Mouse (Mus musculus): ENCODE data around the gene Fkbpl. TPM values are rescaled to one million over a fixed set of nuclear protein-coding genes. Genes with fewer than 3 reads are reported as not detected.
A peak's percentile ranks its signal among the peaks of the same experiment; 100 is the strongest.

The Fkbpl gene
- polyA plus RNA-seq, 1 experiment from 2014 or later, result 16.6 TPM

DNA sequence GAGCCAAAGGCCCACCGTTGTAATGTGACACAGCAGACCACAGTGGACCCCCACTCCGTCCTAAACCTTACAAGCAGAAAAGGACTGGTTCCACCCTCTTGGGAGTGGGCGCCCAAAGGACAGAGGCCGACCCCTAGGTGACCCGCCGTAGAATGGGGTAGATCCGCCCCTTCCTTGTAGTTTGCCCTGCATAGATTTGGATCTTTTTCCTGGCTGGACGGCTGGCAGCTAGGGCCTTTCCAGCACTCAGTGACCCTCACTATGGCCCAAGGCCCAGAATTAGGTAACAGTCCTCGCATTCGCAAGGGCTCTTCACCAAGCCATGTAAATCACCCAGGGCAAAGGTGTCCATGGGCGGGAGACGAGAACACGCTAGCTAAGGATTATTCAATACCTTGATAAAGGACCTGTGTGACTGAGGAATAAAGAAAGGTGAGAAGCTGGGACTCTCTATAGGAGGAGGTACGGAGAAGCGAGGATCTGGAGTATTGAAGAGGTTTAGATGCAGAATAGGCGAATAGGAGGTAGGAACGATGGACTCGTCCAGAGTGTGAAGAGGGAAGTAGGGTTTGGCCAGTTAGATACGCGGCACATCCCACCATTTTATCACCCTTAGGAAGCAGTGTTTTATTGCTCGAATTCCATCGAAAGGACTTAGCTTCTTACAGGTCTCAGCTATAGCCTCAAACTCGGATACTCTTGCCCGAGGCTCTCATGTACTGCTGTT is 39.9 kb upstream of the Fkbpl start:
- Histone ChIP-seq H3K4me1 (ENCODE audit: control insufficient read depth, insufficient read depth, low read length) (peaks cover 4% of the 10 kb centered on the region), H3K36me3 (replicated peaks; ENCODE audit: control insufficient read depth, insufficient read depth, low read depth, low read length) (no peaks in the 10 kb centered on the region), H3K9me3 (replicated peaks; ENCODE audit: control insufficient read depth, low read length) (no peaks in the 10 kb centered on the region), H3K27me3 (ENCODE audit: control insufficient read depth, insufficient read depth, low read length) (no peaks in the 10 kb centered on the region), H3K4me3 (ENCODE audit: low read depth, low read length) (peak overlapping the region; percentile 99), H3K27ac (replicated peaks; ENCODE audit: low read depth, low read length) (peak overlapping the region; percentile 88), H3K9ac (replicated peaks; ENCODE audit: low read length) (peak overlapping the region; percentile 54), H3K4me2 (ENCODE audit: low read depth, low read length) (peak overlapping the region; percentile 90)
- WGBS, result 22% methylated on average over 24 of the region's 24 CpGs
- no peak for ATAC-seq (replicated peaks; ENCODE audit: insufficient number of reproducible peaks, low FRiP score, low TSS enrichment, low read depth)
- DNase-seq (ENCODE audit: low spot score), result no peak

DNA sequence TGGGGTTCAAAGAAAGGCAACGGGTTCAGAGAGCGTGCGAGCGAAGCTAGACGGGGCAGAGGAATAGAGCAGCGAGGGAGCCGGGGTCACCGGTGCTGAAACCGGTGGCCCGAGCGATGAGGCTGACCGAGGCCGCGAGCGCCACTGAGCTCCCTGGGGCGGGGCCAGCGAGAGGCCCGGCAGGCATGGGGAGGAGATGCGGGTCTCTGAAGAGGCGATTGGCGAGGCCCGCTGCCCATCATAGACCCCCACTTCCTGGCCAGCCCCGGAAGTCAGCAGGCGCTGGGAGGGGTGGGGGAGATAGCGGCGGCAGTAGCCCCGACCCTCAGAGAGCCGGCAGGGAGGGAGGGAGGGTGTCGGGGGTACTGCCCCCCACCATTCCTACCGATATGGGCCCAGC is 39.0 kb upstream of the Fkbpl start:
- Histone ChIP-seq H3K4me2 (ENCODE audit: low read depth, low read length) (peak overlapping the region; percentile 90), H3K27ac (replicated peaks; ENCODE audit: low read depth, low read length) (peak overlapping the region; percentile 88), H3K36me3 (replicated peaks; ENCODE audit: control insufficient read depth, insufficient read depth, low read depth, low read length) (no peaks in the 10 kb centered on the region), H3K4me3 (ENCODE audit: low read depth, low read length) (peak overlapping the region; percentile 99), H3K9me3 (replicated peaks; ENCODE audit: control insufficient read depth, low read length) (no peaks in the 10 kb centered on the region), H3K9ac (replicated peaks; ENCODE audit: low read length) (peak overlapping the region; percentile 88), H3K4me1 (ENCODE audit: control insufficient read depth, insufficient read depth, low read length) (peaks cover 4% of the 10 kb centered on the region), H3K27me3 (ENCODE audit: control insufficient read depth, insufficient read depth, low read length) (no peaks in the 10 kb centered on the region)
- 0% methylated on average over 29 of the region's 30 CpGs for WGBS
- DNase-seq (ENCODE audit: low spot score) (peak; percentile 93), ATAC-seq (replicated peaks; ENCODE audit: insufficient number of reproducible peaks, low FRiP score, low TSS enrichment, low read depth) (peak; percentile 40)

DNA sequence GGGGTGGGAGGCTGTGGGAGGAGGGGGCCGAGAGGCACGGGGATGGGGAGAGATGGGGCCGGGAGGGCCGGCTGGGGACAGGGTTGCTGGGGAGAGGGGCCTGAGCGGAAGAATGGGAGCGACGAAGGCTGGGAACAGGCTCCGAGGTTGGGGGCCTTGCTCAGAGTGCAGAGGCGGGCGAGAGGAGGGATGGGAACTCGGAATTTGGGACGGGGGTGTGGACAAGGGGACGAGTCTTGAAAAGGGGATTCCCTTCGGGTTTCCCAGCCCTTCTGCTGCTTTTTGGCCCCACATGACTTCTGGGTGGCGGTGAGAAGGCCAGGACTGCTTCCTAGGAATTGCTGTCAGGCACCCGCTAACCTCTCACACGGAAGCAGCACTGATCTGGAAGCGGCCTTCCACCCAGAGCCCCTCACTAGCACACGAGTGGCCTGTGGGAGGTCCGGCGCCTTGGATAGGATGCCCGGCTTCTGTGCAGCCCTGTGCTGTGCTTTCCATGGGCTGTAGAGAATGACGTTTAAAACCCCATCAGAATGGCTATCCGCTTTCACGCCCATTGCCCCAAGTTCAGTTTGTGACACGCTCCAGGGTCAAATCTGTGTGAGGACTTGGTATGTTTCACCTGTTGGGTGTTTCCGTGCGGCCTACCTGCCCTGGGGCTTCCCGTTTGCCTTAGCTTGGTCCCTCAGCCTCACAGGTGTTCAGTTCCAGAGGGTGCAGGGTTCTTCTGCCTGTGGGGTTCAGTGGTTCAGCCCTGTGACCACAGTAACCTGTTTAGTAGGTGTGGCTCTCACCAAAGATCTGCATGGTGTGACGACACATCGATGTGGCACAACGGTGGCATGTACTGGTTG is 38.2 kb upstream of the Fkbpl start:
- peak overlapping the region; percentile 88 for H3K9ac ChIP-seq (replicated peaks; ENCODE audit: low read length)
- peak overlapping the region; percentile 88 for H3K27ac ChIP-seq (replicated peaks; ENCODE audit: low read depth, low read length)
- no peaks in the 10 kb centered on the region for H3K27me3 ChIP-seq (ENCODE audit: control insufficient read depth, insufficient read depth, low read length)
- H3K9me3 ChIP-seq (replicated peaks; ENCODE audit: control insufficient read depth, low read length), result no peaks in the 10 kb centered on the region
- H3K4me2 ChIP-seq (ENCODE audit: low read depth, low read length), result peak overlapping the region; percentile 90
- peaks cover 4% of the 10 kb centered on the region for H3K4me1 ChIP-seq (ENCODE audit: control insufficient read depth, insufficient read depth, low read length)
- DNase-seq (ENCODE audit: low spot score), result no peak
- no peak for ATAC-seq (replicated peaks; ENCODE audit: insufficient number of reproducible peaks, low FRiP score, low TSS enrichment, low read depth)
- WGBS, result 18% methylated on average over 31 of the region's 32 CpGs
- H3K36me3 ChIP-seq (replicated peaks; ENCODE audit: control insufficient read depth, insufficient read depth, low read depth, low read length), result no peaks in the 10 kb centered on the region
- peak overlapping the region; percentile 99 for H3K4me3 ChIP-seq (ENCODE audit: low read depth, low read length)

DNA sequence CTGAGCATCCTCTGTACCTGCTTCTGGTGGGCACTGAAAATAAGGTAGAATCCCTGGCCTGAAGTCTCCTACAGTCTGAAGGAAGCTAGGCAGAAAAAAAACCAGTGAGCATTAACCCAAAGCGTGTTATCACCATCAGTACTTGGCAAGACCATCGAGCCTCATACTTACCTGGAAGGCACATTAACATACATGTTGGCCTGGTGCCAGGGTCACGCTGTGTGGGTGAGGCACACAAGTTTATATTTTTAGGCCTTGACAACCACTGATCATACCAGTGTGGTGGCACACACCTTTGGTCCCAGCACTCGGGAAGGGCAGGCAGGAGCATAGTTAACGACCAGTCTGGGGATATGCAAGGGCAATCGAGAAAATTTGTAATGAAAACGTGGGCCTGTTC is 36.6 kb upstream of the Fkbpl start:
- no peaks in the 10 kb centered on the region for H3K27me3 ChIP-seq (ENCODE audit: control insufficient read depth, insufficient read depth, low read length)
- H3K36me3 ChIP-seq (replicated peaks; ENCODE audit: control insufficient read depth, insufficient read depth, low read depth, low read length), result peaks cover 9% of the 10 kb centered on the region
- H3K9ac ChIP-seq (replicated peaks; ENCODE audit: low read length), result no peak overlapping the region
- H3K27ac ChIP-seq (replicated peaks; ENCODE audit: low read depth, low read length), result no peak overlapping the region
- no peaks in the 10 kb centered on the region for H3K9me3 ChIP-seq (replicated peaks; ENCODE audit: control insufficient read depth, low read length)
- DNase-seq (ENCODE audit: low spot score) (no peak), ATAC-seq (replicated peaks; ENCODE audit: insufficient number of reproducible peaks, low FRiP score, low TSS enrichment, low read depth) (no peak)
- peaks cover 4% of the 10 kb centered on the region for H3K4me1 ChIP-seq (ENCODE audit: control insufficient read depth, insufficient read depth, low read length)
- H3K4me3 ChIP-seq (ENCODE audit: low read depth, low read length), result no peak overlapping the region
- 91% methylated on average over 7 of the region's 7 CpGs for WGBS
- H3K4me2 ChIP-seq (ENCODE audit: low read depth, low read length), result no peak overlapping the region

DNA sequence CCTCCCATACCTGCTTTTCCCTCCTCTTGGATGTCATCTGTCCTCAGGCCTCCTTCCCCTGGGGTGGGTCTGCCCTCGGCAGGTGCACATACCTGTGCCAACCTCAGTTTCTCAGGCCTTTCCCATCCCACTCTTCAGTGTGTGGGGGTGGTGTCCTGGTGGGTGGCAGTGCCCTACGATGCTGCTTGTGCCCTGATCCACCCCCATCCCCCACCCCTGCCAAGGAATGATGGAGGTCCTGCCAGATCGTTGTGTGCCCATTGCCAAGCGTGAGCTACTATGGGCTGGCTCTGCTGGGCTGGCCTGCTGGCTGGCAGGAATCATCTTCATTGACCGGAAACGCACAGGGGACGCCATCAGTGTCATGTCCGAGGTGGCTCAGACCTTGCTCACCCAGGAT is 33.5 kb upstream of the Fkbpl start:
- Histone ChIP-seq H3K4me3 (ENCODE audit: low read depth, low read length) (no peak overlapping the region), H3K9ac (replicated peaks; ENCODE audit: low read length) (no peak overlapping the region), H3K27ac (replicated peaks; ENCODE audit: low read depth, low read length) (no peak overlapping the region), H3K27me3 (ENCODE audit: control insufficient read depth, insufficient read depth, low read length) (no peaks in the 10 kb centered on the region), H3K36me3 (replicated peaks; ENCODE audit: control insufficient read depth, insufficient read depth, low read depth, low read length) (peaks cover 9% of the 10 kb centered on the region), H3K4me1 (ENCODE audit: control insufficient read depth, insufficient read depth, low read length) (peaks cover 4% of the 10 kb centered on the region), H3K4me2 (ENCODE audit: low read depth, low read length) (no peak overlapping the region), H3K9me3 (replicated peaks; ENCODE audit: control insufficient read depth, low read length) (no peaks in the 10 kb centered on the region)
- DNase-seq (ENCODE audit: low spot score) (no peak), ATAC-seq (replicated peaks; ENCODE audit: insufficient number of reproducible peaks, low FRiP score, low TSS enrichment, low read depth) (no peak)
- 90% methylated on average over 8 of the region's 8 CpGs for WGBS

DNA sequence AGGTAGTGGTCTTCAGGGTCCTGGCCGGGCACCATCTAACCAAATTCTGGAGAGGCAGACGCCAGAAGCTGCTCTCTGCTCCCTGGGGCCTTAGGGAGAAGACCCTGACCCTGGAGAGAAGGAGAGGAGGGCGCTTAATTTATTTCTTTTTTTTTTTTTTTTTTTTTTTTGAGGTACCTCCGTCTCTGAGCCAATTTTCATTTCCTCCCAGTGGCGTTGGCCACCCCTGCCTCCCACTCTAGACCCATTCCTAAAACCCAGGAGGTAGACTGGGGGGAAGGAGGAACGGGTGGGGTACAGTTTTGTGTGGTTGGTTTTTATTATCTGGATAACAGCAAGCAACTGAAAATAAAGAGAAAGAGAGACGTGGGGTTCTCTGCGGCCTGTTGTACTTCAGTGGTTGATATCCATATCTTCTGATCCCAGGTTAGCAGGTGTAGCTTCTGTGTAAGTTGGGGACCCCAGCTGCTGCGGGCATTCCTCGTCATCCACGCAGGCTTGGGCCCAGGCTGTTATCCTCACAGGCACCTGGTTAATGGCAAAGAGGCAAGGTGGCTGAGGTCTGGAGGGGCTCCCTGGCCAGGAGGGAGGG is 31.4 kb upstream of the Fkbpl start:
- no peak overlapping the region for H3K27ac ChIP-seq (replicated peaks; ENCODE audit: low read depth, low read length)
- no peak for DNase-seq (ENCODE audit: low spot score)
- H3K4me1 ChIP-seq (ENCODE audit: control insufficient read depth, insufficient read depth, low read length), result no peaks in the 10 kb centered on the region
- 83% methylated on average over 11 of the region's 11 CpGs for WGBS
- H3K27me3 ChIP-seq (ENCODE audit: control insufficient read depth, insufficient read depth, low read length), result no peaks in the 10 kb centered on the region
- no peak overlapping the region for H3K9ac ChIP-seq (replicated peaks; ENCODE audit: low read length)
- ATAC-seq (replicated peaks; ENCODE audit: insufficient number of reproducible peaks, low FRiP score, low TSS enrichment, low read depth), result no peak
- peaks cover 9% of the 10 kb centered on the region for H3K36me3 ChIP-seq (replicated peaks; ENCODE audit: control insufficient read depth, insufficient read depth, low read depth, low read length)
- H3K4me2 ChIP-seq (ENCODE audit: low read depth, low read length), result no peak overlapping the region
- no peaks in the 10 kb centered on the region for H3K9me3 ChIP-seq (replicated peaks; ENCODE audit: control insufficient read depth, low read length)
- no peak overlapping the region for H3K4me3 ChIP-seq (ENCODE audit: low read depth, low read length)

DNA sequence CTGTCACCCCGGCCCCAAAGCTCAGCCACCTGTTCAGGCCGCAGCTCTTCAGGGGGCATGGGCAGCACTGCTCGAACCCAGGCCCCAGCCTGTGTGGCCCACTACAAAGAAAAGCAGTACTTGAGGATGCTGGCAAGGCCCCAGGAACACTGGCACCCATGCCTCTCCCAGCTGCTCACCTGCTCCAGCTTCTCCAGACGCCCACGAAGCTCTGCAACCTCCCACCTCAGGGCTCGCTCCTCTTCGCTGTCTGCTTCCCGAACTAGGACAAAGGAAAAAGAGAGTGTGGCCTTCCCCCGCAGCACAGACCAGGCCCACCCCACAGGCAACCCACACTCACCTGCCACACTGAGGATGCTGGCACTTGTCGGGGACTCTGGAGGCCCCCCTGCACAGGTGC is 30.7 kb upstream of the Fkbpl start:
- Histone ChIP-seq H3K4me3 (ENCODE audit: low read depth, low read length) (no peak overlapping the region), H3K4me1 (ENCODE audit: control insufficient read depth, insufficient read depth, low read length) (no peaks in the 10 kb centered on the region), H3K27ac (replicated peaks; ENCODE audit: low read depth, low read length) (no peak overlapping the region), H3K27me3 (ENCODE audit: control insufficient read depth, insufficient read depth, low read length) (no peaks in the 10 kb centered on the region), H3K4me2 (ENCODE audit: low read depth, low read length) (no peak overlapping the region), H3K9me3 (replicated peaks; ENCODE audit: control insufficient read depth, low read length) (no peaks in the 10 kb centered on the region), H3K36me3 (replicated peaks; ENCODE audit: control insufficient read depth, insufficient read depth, low read depth, low read length) (peaks cover 9% of the 10 kb centered on the region), H3K9ac (replicated peaks; ENCODE audit: low read length) (no peak overlapping the region)
- DNase-seq (ENCODE audit: low spot score) (no peak), ATAC-seq (replicated peaks; ENCODE audit: insufficient number of reproducible peaks, low FRiP score, low TSS enrichment, low read depth) (no peak)
- WGBS, result 91% methylated on average over 10 of the region's 10 CpGs

DNA sequence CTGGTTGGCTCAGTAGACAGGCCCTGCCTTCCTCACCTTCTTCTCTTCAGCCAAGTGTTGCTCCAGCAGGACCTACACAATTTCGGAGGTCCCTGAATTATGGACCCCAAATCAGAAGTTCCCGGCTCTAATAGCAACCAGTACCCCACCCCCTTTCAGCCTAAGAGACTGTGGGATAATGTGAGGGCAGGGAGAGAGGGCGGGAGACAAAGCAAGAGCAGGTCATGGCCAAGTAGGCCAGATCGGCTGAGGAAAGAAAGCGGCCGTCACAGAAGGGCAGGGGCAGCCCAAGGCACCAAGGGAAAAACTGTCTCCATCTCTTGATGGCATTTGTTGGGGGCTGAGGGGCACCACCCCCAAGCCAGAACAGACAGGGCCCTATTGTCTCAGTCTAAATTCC is 28.7 kb upstream of the Fkbpl start, which contains the start of gene Egfl8:
Egfl8 (minus strand) TSS at position 101 of the 400 bp plus-strand sequence.
- Histone ChIP-seq H3K27me3 (ENCODE audit: control insufficient read depth, insufficient read depth, low read length) (no peaks in the 10 kb centered on the region), H3K9me3 (replicated peaks; ENCODE audit: control insufficient read depth, low read length) (no peaks in the 10 kb centered on the region), H3K4me1 (ENCODE audit: control insufficient read depth, insufficient read depth, low read length) (no peaks in the 10 kb centered on the region), H3K36me3 (replicated peaks; ENCODE audit: control insufficient read depth, insufficient read depth, low read depth, low read length) (peaks cover 9% of the 10 kb centered on the region), H3K9ac (replicated peaks; ENCODE audit: low read length) (no peak within 1 kb of the TSS), H3K27ac (replicated peaks; ENCODE audit: low read depth, low read length) (no peak within 1 kb of the TSS), H3K4me3 (ENCODE audit: low read depth, low read length) (no peak within 1 kb of the TSS), H3K4me2 (ENCODE audit: low read depth, low read length) (no peak within 1 kb of the TSS)
- no peak for DNase-seq (ENCODE audit: low spot score)
- ATAC-seq (replicated peaks; ENCODE audit: insufficient number of reproducible peaks, low FRiP score, low TSS enrichment, low read depth), result no peak
- 44% methylated on average over 6 of the region's 6 CpGs for WGBS

Measured in embryonic facial prominence, embryonic 11.5 days (tissue).